Mouse (Mus musculus): ENCODE data around the gene Mrpl38.

Mrpl38 gene

GRCm38 (mm10) chr11:116111067-116111466, 27.6 kb downstream of the Mrpl38 start:
- DNase-seq (ENCODE audit: low spot score in 2 of 2) = no peak

DNA sequence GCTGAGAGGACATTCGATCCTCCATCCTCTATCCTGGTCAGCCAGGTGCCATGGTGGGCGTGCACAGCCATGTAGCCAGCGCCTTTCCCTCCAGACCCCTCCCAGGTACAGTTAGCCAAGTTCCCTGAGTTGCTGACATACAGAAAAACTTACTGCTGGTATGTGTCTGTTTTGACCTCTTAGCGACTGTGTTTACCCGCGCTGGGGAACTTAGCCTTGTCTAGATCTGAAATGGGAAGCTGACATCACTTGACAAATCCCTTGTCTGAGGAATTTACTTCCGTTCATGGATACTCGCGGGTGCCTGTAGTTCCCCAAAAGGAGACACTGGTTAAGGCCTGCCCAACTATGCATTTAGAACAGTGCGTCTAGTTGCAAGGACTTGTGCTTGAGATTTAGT, 28.1 kb downstream of the Mrpl38 start:
- no peak for DNase-seq (ENCODE audit: low spot score in 2 of 2)

GRCm38 (mm10) chr11:116110131-116110530, 28.5 kb downstream of the Mrpl38 start:
- DNase-seq (ENCODE audit: low spot score in 2 of 2) = no peak

GRCm38 (mm10) chr11:116109441-116110081, 29.1 kb downstream of the Mrpl38 start:
- no peak for DNase-seq (ENCODE audit: low spot score in 2 of 2)

DNA sequence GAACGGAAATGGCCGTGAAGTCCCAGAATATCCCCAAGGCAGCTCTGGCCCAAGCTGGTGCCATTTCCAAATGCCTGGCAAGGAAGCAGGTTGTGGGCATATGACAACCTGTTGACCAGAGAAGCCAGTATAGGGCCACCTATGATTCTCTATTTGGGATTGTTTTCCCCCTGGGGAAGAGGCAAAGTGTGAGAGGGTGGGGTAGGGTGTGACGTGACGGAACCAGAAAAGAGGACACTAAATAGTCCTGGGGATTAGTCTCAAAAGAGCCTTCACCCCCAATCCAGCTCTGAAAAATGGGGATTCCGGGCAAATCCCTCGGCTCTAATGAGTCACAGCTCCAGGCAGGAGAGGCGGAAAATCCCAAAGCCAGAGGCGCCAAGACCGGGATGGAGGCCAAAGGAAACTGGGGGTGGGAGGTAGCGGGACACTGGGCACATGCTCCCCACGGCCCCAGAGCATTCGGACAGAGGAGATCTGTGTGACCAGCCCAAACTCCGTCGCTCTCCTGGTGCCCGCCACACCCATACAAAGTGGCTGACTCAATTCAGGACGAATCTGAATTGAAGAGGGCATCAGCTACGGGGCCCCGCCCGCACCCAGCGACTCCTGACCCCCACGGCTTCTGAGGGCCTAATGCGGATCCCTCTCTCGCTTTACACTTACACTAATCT, 30.1 kb downstream of the Mrpl38 start:
- DNase-seq (ENCODE audit: low spot score in 2 of 2) = no peak

DNA sequence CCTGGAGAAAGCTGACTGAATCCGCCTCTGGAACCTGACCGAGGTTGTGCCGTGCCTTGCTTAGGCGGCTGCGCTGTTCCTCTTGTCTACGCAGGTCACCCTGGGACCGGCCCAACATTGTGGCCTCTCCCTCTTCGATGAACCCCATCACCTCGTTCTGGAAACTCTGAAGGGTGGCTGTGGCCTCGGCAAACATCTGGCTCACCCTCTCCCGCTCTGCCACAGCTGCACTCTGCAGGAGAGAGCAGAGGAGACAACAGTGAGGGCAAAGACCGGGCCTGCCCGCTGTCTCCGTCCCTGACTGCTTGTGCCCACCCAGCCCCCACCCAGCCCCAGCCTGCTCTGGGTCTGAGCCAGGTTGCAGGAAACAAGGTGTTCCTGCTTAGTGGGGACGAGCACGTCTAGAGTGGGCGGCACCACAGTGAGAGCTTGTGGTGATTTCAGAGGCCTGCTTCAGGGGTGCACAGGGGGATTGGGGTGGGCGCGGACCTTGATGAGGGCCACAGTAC, 30.8 kb downstream of the Mrpl38 start:
- no peak for DNase-seq (ENCODE audit: low spot score in 2 of 2)

DNA sequence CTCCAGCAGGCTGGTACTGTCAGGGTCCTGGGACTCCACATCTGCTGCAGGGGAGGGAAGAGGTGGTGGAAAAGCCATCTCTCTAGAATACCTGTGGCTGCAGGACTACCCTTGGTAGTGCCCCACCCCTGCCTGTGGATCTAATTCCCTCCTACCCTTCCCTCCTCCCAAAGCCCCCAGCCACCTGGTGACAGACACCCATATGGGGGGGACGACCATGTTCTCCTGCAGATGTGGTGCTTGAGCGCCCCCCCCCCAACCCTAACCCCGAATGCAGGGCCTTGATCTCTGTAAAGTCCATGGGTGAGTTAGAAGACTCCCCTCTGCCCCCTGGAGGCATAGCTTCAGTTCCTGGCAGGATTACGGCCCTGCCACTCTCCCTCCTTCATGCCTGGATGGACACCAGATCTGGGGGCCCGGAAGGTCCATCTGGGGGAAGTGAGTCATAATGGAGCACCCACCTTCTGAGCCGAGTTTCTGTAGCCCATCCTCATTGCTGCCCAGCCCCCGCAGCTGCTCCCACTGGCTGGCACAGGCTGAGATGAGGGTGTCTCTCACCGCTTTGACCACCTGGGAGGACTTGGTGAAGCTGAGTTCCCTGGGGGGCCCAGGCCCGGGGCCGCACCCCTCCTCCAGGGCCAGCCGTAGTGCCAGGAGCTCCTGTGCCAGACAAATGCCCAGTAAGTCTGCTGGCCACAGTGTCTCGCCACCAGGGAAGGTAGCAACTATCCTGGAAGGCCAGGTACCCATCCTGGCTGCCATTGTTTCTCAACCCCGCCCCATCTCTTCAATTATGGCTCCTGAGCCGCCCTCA, 31.5 kb downstream of the Mrpl38 start:
- DNase-seq (ENCODE audit: low spot score in 2 of 2) = no peak

GRCm38 (mm10) chr11:116106154-116106962, 32.3 kb downstream of the Mrpl38 start:
- DNase-seq (ENCODE audit: low spot score in 2 of 2) = no peak

DNA sequence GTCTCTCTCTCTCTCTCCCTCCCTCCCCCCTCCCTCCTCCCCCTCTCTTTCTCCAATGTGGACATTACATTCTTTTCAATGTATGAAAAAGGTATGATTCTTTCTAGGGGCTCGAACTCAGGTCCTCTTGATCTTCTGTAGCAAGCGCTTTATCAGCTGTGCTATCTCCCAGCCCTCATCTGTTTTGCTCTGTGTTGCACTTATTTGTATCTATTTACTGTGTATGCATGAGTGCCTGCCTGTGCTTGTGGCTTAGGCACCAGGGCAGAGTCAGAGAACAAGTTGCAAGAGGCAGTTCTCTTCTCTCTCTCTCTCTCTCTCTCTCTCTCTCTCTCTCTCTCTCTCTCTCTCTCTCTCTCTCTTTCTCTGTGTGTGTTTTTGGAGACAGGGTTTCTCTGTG, 33.6 kb downstream of the Mrpl38 start:
- no peak for DNase-seq (ENCODE audit: low spot score in 2 of 2)

GRCm38 (mm10) chr11:116104006-116104646, 34.5 kb downstream of the Mrpl38 start:
- no peak for DNase-seq (ENCODE audit: low spot score in 2 of 2)

GRCm38 (mm10) chr11:116103572-116103971, 35.1 kb downstream of the Mrpl38 start:
- no peak for DNase-seq (ENCODE audit: low spot score in 2 of 2)

GRCm38 (mm10) chr11:116102472-116102871, 36.2 kb downstream of the Mrpl38 start:
- no peak for DNase-seq (ENCODE audit: low spot score in 2 of 2)

DNA sequence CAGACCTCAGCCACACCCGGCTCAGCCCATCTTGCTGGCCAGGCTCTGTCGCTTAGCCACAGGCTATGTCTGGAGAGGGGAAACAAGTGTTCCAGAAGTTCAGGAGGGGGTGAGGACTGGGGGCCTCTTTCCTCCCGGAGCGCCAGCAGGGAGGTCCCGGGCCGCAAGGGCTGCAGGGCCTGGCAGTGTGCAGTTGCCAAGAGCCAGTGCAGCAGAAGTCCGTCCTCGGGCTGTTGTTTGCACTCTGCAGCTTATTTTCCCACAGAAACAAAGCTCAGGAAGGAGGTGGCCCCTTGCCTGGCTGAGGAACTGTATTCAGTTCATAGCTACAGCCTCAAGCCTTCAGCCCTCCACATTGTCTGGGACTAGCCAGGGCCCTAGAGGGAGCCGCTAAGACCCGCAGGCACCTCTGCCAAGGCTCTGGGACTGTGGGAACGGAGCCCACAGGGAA, 36.7 kb downstream of the Mrpl38 start:
- DNase-seq (ENCODE audit: low spot score in 2 of 2) = no peak

- no peak for DNase-seq (ENCODE audit: low spot score in 2 of 2)
Observed at GRCm38 (mm10) chr11:116100839-116101238, 37.8 kb downstream of the Mrpl38 start.

- DNase-seq (ENCODE audit: low spot score in 2 of 2) = no peak
Observed at GRCm38 (mm10) chr11:116100385-116100784, 38.3 kb downstream of the Mrpl38 start.

DNA sequence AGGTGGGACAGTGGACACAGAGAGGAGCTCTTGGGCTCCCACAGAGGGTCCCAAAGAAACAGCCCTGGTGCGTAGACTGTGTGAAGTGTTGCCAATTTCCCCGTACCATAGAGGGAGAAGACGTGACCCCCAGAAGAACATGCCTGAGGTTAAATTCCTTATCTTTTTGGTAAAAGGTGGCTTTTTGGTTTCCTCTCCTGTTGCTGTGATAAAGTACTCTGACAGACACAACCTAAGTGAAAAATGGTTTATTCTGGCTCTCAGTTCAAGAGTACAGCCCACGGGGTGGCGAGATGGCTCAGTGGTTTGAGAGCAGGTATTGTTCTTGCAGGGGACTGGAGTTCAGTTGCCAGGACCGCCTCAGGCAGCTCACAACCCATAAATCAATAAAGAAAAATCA, 39.2 kb downstream of the Mrpl38 start:
- DNase-seq (ENCODE audit: low spot score in 2 of 2) = no peak

- no peak for DNase-seq (ENCODE audit: low spot score in 2 of 2)
Observed at GRCm38 (mm10) chr11:116098711-116099460, 39.8 kb downstream of the Mrpl38 start.

DNA sequence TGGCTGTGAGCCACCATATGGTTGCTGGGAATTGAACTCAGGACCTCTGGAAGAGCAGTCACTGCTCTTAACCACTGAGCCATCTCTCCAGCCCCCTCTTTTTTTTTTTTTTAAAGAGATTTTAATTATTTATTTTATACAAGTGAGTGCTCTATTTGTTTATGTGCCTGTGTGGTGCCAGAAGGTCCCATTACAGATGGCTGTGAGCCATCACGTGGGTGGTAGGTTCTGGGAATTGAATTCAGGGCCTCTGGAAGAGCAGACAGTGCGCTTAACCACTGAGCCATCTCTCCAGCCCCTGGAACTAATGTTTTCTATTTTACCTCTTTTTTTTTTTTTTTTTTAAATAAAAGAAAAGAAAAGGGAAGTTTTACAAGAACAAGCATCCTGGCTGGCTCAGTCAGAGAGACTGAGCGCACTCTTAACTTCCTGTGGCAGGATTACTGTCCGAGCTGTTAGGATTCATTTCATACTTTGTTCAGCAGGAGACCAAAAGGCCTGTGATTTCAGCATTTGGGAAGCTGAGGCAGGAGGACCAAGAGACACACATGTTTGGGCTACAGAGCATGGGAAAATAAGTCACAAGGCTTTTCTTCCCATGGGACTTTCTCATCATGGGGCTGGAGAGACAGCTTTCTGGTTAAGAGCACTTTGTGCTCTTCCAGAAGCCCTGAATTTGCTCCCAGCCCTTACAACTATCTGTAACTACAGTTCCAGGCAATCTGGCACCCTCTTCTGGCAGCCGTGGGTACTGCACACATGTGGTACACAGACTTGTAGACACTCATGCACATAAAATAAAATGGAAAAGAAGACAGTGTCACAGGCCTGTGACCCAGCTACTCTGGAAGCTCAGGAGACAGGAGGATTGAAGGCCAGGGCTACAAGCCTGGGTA, 42.2 kb downstream of the Mrpl38 start:
- DNase-seq (ENCODE audit: low spot score in 2 of 2) = peak in 1 of 2 experiments; percentile 54

GRCm38 (mm10) chr11:116095573-116095972, 43.1 kb downstream of the Mrpl38 start:
- no peak for DNase-seq (ENCODE audit: low spot score in 2 of 2)
